Mouse (Mus musculus): ENCODE data around the gene R3hdm4. TPM values are rescaled to one million over a fixed set of nuclear protein-coding genes. Genes with fewer than 3 reads are reported as not detected.

The R3hdm4 gene
- polyA plus RNA-seq, 1 experiment from 2014 or later, result 231 TPM

GRCm38 (mm10) chr10:79872862-79873261 is 48.1 kb downstream of the R3hdm4 start:
- H3K4me3 ChIP-seq (replicated peaks), result peak overlapping the region; percentile 77
- no peaks in the 10 kb centered on the region for H3K27me3 ChIP-seq
- peak overlapping the region; percentile 97 for H3K4me2 ChIP-seq (replicated peaks)
- H3K36me3 ChIP-seq, result peaks cover 40% of the 10 kb centered on the region
- peak overlapping the region; percentile 95 for H3K27ac ChIP-seq
- H3K9ac ChIP-seq (replicated peaks), result peak overlapping the region; percentile 96
- WGBS, result 40% methylated on average over 3 of the region's 3 CpGs
- ATAC-seq, result no peak
- peaks cover 60% of the 10 kb centered on the region for H3K4me1 ChIP-seq (replicated peaks)
- no peaks in the 10 kb centered on the region for H3K9me3 ChIP-seq

DNA sequence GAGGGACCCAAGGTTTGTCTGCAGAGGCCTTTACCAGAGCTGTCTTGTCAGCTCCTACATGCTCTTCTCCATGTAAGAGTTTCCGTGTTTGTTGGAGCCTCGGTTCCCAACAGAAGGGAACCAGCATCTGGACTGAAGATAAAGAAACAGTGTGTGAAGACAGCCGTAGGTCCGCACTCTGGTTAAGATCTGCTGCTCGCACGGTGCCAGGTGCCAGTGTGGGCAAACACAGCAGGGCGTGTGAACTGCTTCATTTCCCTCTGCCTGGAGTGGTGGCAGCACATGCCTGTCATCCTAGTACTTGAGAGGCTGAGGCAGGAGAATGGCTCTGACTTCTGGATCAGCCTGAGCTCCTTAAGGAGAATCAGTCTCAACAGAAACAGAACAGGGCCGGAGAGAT is 49.2 kb downstream of the R3hdm4 start:
- Histone ChIP-seq H3K36me3 (peaks cover 48% of the 10 kb centered on the region), H3K4me3 (replicated peaks) (peak overlapping the region; percentile 77), H3K4me2 (replicated peaks) (peak overlapping the region; percentile 97), H3K4me1 (replicated peaks) (peaks cover 68% of the 10 kb centered on the region), H3K9me3 (no peaks in the 10 kb centered on the region), H3K27me3 (no peaks in the 10 kb centered on the region), H3K27ac (peak overlapping the region; percentile 25; the same call in 1 of the 2 replicates), H3K9ac (replicated peaks) (peak overlapping the region; percentile 44)
- WGBS, result 92% methylated on average over 8 of the region's 8 CpGs
- no peak for ATAC-seq

DNA sequence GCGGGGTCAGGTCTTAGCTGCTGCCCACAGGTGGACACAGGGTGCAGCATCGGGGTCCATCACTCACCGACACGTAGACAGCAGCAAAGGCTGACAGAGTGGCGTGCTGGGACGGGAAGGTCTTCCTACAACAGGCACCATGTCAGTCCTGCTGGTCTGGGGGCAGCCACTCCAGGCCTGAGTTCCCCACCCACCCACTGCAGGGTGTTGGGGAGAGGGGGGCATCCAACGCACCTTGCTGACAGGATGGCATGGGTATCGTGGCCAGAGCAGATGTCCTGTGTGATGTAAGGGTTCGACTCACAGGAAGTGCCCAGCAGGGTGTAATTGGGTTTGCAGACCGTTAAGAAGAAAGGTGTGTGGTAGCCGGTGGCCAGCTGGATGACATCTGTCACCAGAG is 54.4 kb downstream of the R3hdm4 start:
- H3K9ac ChIP-seq (replicated peaks), result no peak overlapping the region
- no peaks in the 10 kb centered on the region for H3K9me3 ChIP-seq
- WGBS, result 80% methylated on average over 11 of the region's 11 CpGs
- no peak overlapping the region for H3K4me2 ChIP-seq (replicated peaks)
- peaks cover 62% of the 10 kb centered on the region for H3K4me1 ChIP-seq (replicated peaks)
- H3K27ac ChIP-seq, result 0 out of 2 replicates have a peak overlapping the region, but pooled peaks have one; percentile 44
- ATAC-seq, result no peak
- H3K4me3 ChIP-seq (replicated peaks), result no peak overlapping the region
- H3K27me3 ChIP-seq, result no peaks in the 10 kb centered on the region
- H3K36me3 ChIP-seq, result peaks cover 90% of the 10 kb centered on the region

DNA sequence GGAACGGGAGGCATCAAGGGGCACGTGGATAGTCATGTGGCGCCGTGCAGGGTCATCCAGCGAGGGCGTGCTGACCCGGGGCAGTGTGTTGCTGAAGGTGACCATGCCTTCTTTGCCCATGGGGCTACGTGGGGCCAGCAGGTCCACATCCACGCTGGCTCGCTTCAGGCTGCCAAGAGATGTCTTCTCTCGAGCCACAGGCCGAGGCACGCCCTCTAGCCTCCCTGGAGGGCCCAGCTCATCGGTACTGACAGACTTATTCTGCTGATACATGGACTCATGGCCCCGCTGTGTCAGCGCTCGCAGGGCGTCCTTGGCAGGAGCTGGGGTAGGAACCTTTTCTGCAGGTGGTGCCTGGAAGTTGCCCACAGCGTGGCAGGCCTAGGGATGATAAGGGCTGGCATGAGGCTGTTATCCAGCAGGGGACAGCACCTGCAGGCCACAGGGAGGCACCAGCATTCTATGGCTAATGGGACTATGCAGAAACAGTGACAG is 55.2 kb downstream of the R3hdm4 start:
- Histone ChIP-seq H3K9ac (replicated peaks) (peak overlapping the region; percentile 41; the same call in 1 of the 2 replicates), H3K27ac (0 out of 2 replicates have a peak overlapping the region, but pooled peaks have one; percentile 44), H3K4me1 (replicated peaks) (peaks cover 54% of the 10 kb centered on the region), H3K9me3 (no peaks in the 10 kb centered on the region), H3K27me3 (no peaks in the 10 kb centered on the region), H3K4me2 (replicated peaks) (no peak overlapping the region), H3K4me3 (replicated peaks) (no peak overlapping the region), H3K36me3 (peaks cover 90% of the 10 kb centered on the region)
- ATAC-seq, result 0 out of 2 replicates have a peak, but pooled peaks have one; percentile 12
- 77% methylated on average over 19 of the region's 19 CpGs for WGBS

DNA sequence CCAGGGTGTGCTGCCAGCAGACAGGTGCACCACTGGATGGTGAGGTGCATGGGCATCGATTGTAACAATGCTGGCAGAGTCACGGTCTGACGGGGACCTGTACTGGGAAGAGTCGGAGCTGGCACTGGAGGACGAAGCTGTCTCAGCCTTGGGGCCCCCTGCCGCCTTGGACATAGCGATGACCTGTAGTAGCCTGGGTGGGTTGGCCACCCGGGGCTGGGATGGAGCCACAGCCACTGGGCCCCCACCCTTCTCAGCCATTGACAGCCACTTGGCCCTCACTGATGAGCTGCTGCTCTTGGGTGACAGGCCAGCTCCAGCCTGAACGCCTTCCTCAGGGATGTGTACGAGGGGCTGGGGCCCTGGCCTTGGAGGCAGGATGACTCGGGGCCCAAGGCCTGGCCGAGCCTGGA is 55.8 kb downstream of the R3hdm4 start:
- no peak overlapping the region for H3K4me3 ChIP-seq (replicated peaks)
- H3K27me3 ChIP-seq, result no peaks in the 10 kb centered on the region
- H3K9ac ChIP-seq (replicated peaks), result peak overlapping the region; percentile 41; the same call in 1 of the 2 replicates
- peaks cover 49% of the 10 kb centered on the region for H3K4me1 ChIP-seq (replicated peaks)
- no peak overlapping the region for H3K4me2 ChIP-seq (replicated peaks)
- H3K36me3 ChIP-seq, result peaks cover 92% of the 10 kb centered on the region
- no peaks in the 10 kb centered on the region for H3K9me3 ChIP-seq
- ATAC-seq, result peak; percentile 34; the same call in 1 of the 2 replicates
- peak overlapping the region; percentile 35 for H3K27ac ChIP-seq
- 71% methylated on average over 12 of the region's 12 CpGs for WGBS

DNA sequence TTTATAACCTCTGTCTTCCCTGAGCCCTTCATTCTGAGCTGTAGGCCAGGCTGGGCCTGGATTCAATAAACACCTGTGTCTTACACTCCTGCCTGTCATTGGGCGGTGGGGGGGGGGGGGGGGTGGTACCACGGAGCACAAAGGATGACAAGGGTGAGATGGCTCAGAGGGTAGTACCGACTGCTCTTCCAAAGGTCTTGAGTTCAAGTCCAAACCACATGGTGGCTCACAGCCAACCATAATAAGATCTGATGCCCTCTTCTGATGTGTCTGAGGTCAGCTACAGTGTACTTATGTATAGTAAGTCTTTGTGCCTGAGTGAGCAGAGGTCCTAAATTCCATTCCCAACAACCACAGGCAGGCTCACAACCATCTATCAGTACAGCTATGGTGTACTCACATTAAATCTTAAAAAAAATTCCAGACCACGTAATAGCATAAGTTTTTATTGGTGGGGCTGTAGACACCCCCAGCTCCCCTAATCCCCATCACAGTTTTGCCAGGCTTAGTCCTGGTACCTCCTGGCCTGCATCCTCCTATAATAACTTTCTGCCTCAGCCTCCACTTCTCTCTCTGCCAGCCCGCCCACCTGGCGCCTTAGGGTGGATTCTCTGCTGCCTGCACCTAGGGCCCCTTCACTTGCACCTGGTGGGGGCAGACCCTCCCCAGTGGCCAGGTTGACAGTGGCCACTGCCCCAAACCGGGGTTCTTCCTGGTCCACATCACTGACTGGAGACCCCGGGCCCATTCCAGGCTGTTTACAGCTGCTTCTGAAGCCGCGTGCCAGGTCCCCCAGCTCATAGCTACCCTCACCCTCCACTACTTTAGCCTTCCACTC is 56.4 kb downstream of the R3hdm4 start:
- H3K4me3 ChIP-seq (replicated peaks), result no peak overlapping the region
- H3K9me3 ChIP-seq, result no peaks in the 10 kb centered on the region
- peaks cover 43% of the 10 kb centered on the region for H3K4me1 ChIP-seq (replicated peaks)
- 59% methylated on average over 10 of the region's 10 CpGs for WGBS
- H3K27me3 ChIP-seq, result no peaks in the 10 kb centered on the region
- no peak overlapping the region for H3K4me2 ChIP-seq (replicated peaks)
- peak overlapping the region; percentile 41; the same call in 1 of the 2 replicates for H3K9ac ChIP-seq (replicated peaks)
- ATAC-seq, result peak; percentile 15
- H3K36me3 ChIP-seq, result peaks cover 92% of the 10 kb centered on the region
- H3K27ac ChIP-seq, result peak overlapping the region; percentile 35

GRCm38 (mm10) chr10:79862925-79863324 is 58.1 kb downstream of the R3hdm4 start:
- Histone ChIP-seq H3K4me2 (replicated peaks) (no peak overlapping the region), H3K36me3 (peaks cover 96% of the 10 kb centered on the region), H3K4me1 (replicated peaks) (peaks cover 44% of the 10 kb centered on the region), H3K9me3 (no peaks in the 10 kb centered on the region), H3K27ac (0 out of 2 replicates have a peak overlapping the region, but pooled peaks have one; percentile 21), H3K4me3 (replicated peaks) (no peak overlapping the region), H3K27me3 (no peaks in the 10 kb centered on the region), H3K9ac (replicated peaks) (no peak overlapping the region)
- WGBS, result 78% methylated on average over 10 of the region's 10 CpGs
- no peak for ATAC-seq

DNA sequence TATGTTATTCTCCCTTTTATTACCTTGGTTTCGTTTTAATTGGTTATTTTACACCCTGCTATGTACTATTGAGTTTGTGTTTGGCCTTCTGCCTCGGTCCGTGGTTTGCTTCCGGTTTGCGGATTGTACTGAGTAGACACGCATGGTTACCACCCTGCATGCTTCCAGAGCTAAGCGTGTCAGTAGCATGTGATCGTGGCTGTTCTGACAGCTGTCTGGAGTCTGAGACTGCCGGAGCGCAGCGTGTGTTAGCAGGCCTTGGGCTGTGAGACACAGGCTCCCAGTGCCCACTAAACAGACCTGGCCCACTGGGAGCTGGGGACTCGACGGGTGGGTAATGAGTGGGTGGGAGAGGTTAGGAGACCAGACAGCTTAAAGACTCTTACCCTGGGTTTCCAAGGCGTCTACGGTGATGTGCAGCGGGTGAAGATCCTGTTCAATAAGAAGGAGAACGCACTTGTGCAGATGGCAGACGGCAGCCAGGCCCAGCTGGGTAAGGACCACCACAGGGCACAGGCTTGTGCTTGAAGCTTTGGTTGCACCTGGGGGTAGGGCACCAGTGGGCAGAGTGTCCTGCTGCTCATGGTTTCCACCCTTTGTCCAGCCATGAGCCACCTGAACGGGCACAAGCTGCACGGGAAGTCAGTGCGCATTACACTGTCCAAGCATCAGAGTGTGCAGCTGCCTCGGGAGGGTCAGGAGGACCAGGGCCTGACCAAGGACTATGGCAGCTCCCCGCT is 58.8 kb downstream of the R3hdm4 start:
- no peak overlapping the region for H3K4me3 ChIP-seq (replicated peaks)
- no peaks in the 10 kb centered on the region for H3K9me3 ChIP-seq
- peak overlapping the region; percentile 52; the same call in 1 of the 2 replicates for H3K27ac ChIP-seq
- H3K4me1 ChIP-seq (replicated peaks), result peaks cover 47% of the 10 kb centered on the region
- H3K4me2 ChIP-seq (replicated peaks), result no peak overlapping the region
- 83% methylated on average over 23 of the region's 23 CpGs for WGBS
- H3K9ac ChIP-seq (replicated peaks), result no peak overlapping the region
- no peak for ATAC-seq
- H3K27me3 ChIP-seq, result no peaks in the 10 kb centered on the region
- H3K36me3 ChIP-seq, result peaks cover 98% of the 10 kb centered on the region

GRCm38 (mm10) chr10:79861230-79862048 is 59.6 kb downstream of the R3hdm4 start:
- H3K4me3 ChIP-seq (replicated peaks), result no peak overlapping the region
- WGBS, result 78% methylated on average over 25 of the region's 25 CpGs

GRCm38 (mm10) chr10:79860079-79860911 is 60.7 kb downstream of the R3hdm4 start:
- no peaks in the 10 kb centered on the region for H3K9me3 ChIP-seq
- no peak overlapping the region for H3K4me3 ChIP-seq (replicated peaks)
- WGBS, result 93% methylated on average over 26 of the region's 26 CpGs
- peaks cover 89% of the 10 kb centered on the region for H3K36me3 ChIP-seq
- H3K9ac ChIP-seq (replicated peaks), result no peak overlapping the region
- no peak overlapping the region for H3K4me2 ChIP-seq (replicated peaks)
- H3K27me3 ChIP-seq, result no peaks in the 10 kb centered on the region
- no peak for ATAC-seq
- H3K4me1 ChIP-seq (replicated peaks), result peaks cover 47% of the 10 kb centered on the region
- H3K27ac ChIP-seq, result no peak overlapping the region

More at GRCm38 (mm10) chr10:79861230-79862048, 59.6 kb downstream of the R3hdm4 start:
- Histone ChIP-seq H3K4me1 (replicated peaks) (peaks cover 47% of the 10 kb centered on the region), H3K27ac (no peak overlapping the region; the same call in 1 of the 2 replicates), H3K36me3 (peaks cover 98% of the 10 kb centered on the region), H3K27me3 (no peaks in the 10 kb centered on the region), H3K9ac (replicated peaks) (no peak overlapping the region), H3K4me2 (replicated peaks) (no peak overlapping the region), H3K9me3 (no peaks in the 10 kb centered on the region)
- ATAC-seq, result no peak

All from midbrain, embryonic 13.5 days (tissue).